Mouse (Mus musculus) testis, adult 2 months (tissue): ENCODE results near the gene Mylk4. TPM values are rescaled to one million over a fixed set of nuclear protein-coding genes. Genes with fewer than 3 reads are reported as not detected.

Experiments
- H3K27ac ChIP-seq: fragments of 200-500 bp; 2 replicates; pipeline ENCODE4 v1.5.1; 2012; ENCODE audit warnings: low read depth, low read length; ENCODE audit not compliant: control insufficient read depth, insufficient read depth
- H3K27me3 ChIP-seq: fragments of 200-500 bp; 2 replicates; pipeline ENCODE4 v1.6.1; 2012; ENCODE audit warnings: mild to moderate bottlenecking, low read length, moderate library complexity; ENCODE audit not compliant: control insufficient read depth, insufficient read depth
- H3K36me3 ChIP-seq: fragments of 200-500 bp; 2 replicates; pipeline ENCODE4 v1.6.1; 2012; ENCODE audit warnings: mild to moderate bottlenecking, low read length; ENCODE audit not compliant: control insufficient read depth, insufficient read depth
- H3K4me1 ChIP-seq: fragments of 200-500 bp; 2 replicates; pipeline ENCODE4 v1.6.1; 2012; ENCODE audit warnings: low read length; ENCODE audit not compliant: control insufficient read depth, insufficient read depth
- H3K4me3 ChIP-seq: fragments of 200-500 bp; 2 replicates; pipeline ENCODE4 v1.5.1; 2012; ENCODE audit warnings: low read depth, mild to moderate bottlenecking, low read length, moderate library complexity, mixed read lengths; ENCODE audit not compliant: control insufficient read depth
- CTCF ChIP-seq: fragments of 200-500 bp; IDR thresholded peaks from 2 replicates; pipeline ENCODE4 v1.5.1; 2012; ENCODE audit warnings: low read depth, mild to moderate bottlenecking, inconsistent platforms, low read length, moderate library complexity; ENCODE audit not compliant: control insufficient read depth, insufficient read depth, insufficient replicate concordance
- POLR2A ChIP-seq: fragments of 200-500 bp; IDR thresholded peaks from 2 replicates; pipeline ENCODE4 v1.6.1; 2012; ENCODE audit warnings: low read depth, mild to moderate bottlenecking, inconsistent platforms, low read length, moderate library complexity; ENCODE audit not compliant: control insufficient read depth
- polyA plus RNA-seq: library from polyadenylated mRNA; depleted of rRNA; stranded (reverse); fragments of >200 nt; gene quantifications from 2 replicates; pipeline ENCODE4 v1.2.3, GENCODE M21; 2012

Mylk4 gene
- polyA plus RNA-seq, 1 experiment = 0.56 TPM

DNA sequence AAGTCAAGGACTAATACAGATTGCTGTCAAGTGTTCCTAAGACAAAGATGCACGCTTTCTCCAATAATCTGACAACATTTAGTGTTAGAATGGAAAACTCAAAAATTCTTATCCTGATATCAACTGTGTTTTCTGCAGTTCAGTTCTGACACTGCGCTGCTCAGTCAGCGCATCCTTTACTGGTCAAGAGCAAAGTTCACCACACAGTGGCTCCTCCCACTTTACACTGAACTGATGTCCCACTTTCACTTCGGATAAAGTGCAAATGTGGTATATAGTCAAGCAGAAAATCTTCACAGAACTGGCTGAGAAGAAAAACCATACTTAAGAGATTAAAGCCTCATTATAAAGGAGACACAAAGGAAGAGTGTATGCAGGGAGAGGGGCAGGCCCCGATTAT lies 11.4 kb upstream of the Mylk4 start:
- no peaks in the 10 kb centered on the region for H3K4me1 ChIP-seq

DNA sequence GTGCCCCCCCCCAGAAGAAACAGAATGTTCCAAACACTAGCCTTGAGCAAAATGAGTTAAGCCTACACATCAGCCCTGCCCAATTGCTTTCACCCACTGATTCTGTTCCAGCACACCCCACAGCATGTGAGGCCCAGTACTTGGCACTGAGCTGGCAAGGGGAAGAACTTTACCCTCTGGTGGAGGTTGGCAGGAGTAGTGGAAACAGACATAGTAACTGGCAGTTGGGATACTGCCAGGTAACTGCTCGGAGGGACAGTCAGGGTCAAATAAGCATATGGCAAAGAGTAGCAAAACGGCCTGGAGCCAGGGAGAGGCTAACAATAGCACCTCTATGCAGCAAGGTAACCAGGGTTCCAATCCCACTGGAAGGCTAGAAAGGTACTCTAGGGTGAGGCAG lies 10.9 kb upstream of the Mylk4 start:
- no peak overlapping the region for H3K27ac ChIP-seq
- H3K36me3 ChIP-seq = no peaks in the 10 kb centered on the region
- TF ChIP-seq CTCF = no peak
- TF ChIP-seq POLR2A = no peak
- H3K4me3 ChIP-seq = no peak overlapping the region
- H3K27me3 ChIP-seq = no peaks in the 10 kb centered on the region
- H3K4me1 ChIP-seq = no peaks in the 10 kb centered on the region

More for the DNA sequence above, 11.4 kb upstream of the Mylk4 start:
- TF ChIP-seq POLR2A (no peak), CTCF (no peak)
- Histone ChIP-seq H3K4me3 (no peak overlapping the region), H3K36me3 (no peaks in the 10 kb centered on the region), H3K27ac (no peak overlapping the region), H3K27me3 (no peaks in the 10 kb centered on the region)

DNA sequence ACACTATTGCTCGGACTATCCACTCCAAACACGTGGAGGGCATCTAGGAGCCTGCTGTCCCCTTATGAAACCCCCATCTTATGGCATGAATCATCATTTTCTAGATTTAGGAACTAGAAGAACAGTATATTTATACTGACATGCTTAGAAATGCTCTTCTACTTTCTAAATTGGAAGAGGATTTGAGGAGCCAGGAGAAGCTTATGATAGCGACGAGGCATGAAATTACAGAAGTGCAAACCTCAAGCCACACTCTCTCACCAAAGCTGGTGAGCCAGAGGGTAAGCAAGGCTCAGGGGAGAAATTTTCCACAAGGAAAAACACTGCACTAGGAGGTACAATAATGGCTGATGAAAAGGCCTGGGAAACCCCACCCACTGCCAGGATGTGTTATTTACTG lies 6.0 kb upstream of the Mylk4 start:
- Histone ChIP-seq H3K4me3 (no peak overlapping the region), H3K27ac (no peak overlapping the region), H3K4me1 (no peaks in the 10 kb centered on the region), H3K36me3 (no peaks in the 10 kb centered on the region), H3K27me3 (no peaks in the 10 kb centered on the region)
- no peak for TF ChIP-seq POLR2A
- TF ChIP-seq CTCF = no peak

DNA sequence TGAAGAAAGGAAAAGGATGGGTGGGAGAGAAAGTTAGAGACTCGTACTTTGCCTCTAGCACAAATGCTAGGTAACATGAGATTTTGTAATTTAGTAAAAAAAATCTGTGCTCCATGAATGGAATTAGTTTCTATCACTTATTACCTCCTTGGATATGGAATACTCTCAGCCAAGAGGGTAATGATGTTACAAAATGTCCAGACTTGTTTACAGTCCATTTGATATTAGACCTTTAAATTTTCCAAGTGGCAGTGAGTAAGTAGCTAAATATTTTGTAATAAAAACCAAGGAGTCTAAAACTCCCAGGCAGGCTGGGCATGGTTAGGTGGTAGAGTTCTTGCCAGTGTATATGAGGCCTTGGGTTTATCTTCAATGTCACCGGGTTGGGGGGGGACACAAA lies 3.8 kb upstream of the Mylk4 start:
- Histone ChIP-seq H3K4me1 (no peaks in the 10 kb centered on the region), H3K4me3 (no peak overlapping the region), H3K27ac (no peak overlapping the region), H3K27me3 (no peaks in the 10 kb centered on the region), H3K36me3 (no peaks in the 10 kb centered on the region)
- TF ChIP-seq POLR2A (no peak), CTCF (no peak)

DNA sequence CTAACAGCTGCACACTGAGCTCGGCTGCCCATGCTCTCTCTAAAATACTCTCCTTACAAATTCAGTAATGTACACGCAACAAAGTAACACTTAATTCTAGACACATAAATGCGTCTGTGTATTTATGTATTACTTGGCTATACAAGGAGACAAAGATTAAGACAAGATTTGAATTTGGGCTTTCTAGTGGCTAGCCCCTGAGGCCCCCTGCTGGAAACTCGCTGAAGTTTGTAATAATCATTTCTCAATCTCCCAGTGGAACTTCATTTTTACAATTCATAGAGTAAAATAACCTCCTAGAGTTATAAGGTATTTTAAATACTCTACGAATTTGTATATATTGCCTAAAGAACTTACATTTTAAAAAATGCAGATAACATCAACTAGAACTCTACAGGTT lies 699 bp downstream of the Mylk4 start:
- no peaks in the 10 kb centered on the region for H3K36me3 ChIP-seq
- no peaks in the 10 kb centered on the region for H3K27me3 ChIP-seq
- no peaks in the 10 kb centered on the region for H3K4me1 ChIP-seq
- no peak overlapping the region for H3K27ac ChIP-seq
- H3K4me3 ChIP-seq = no peak overlapping the region
- TF ChIP-seq POLR2A (no peak), CTCF (no peak)

DNA sequence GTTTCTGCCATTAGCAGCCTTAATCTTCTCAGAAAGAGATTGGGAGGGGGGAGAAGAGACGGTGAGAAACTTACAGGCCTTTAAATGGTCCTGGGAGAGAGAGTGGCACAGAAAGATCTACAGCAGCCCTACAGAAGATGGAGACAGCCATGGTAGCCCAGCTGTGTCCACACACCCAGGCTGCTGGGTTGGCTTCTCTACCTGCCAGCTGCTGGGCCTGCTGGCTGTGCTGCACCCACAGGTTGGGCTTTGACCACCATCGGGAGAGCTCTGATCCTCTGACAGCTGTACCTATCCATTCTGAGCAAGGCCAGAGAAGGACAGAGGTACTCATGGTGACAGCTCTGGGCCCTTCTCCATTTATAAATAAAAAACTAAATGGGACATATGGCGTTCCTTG lies 4.9 kb downstream of the Mylk4 start:
- peaks cover 6% of the 10 kb centered on the region for H3K4me1 ChIP-seq
- TF ChIP-seq CTCF (no peak), POLR2A (no peak)
- no peak overlapping the region for H3K27ac ChIP-seq
- H3K4me3 ChIP-seq = no peak overlapping the region
- no peaks in the 10 kb centered on the region for H3K36me3 ChIP-seq
- no peaks in the 10 kb centered on the region for H3K27me3 ChIP-seq

DNA sequence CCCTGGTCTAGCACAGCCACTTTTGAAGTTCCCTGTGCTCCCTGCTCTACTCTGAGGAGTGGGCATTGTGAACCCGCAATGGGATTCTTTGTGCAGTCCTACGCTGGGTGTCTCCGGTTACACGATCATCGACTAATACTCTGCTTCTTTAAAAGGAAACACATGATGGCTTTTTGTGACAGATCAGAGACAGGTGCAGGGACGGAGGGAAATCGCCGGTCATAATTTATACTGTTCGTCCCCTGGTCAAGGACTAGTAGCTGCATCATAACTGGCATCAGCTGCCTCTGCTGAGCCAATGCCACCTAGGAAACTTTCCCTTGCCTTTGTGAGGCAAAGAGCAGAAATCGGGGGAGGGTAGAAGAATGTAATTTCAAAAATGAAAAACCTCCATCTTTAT lies 7.4 kb downstream of the Mylk4 start:
- TF ChIP-seq CTCF (no peak), POLR2A (no peak)
- no peak overlapping the region for H3K27ac ChIP-seq
- H3K36me3 ChIP-seq = no peaks in the 10 kb centered on the region
- H3K4me3 ChIP-seq = no peak overlapping the region
- no peaks in the 10 kb centered on the region for H3K27me3 ChIP-seq
- H3K4me1 ChIP-seq = peaks cover 6% of the 10 kb centered on the region

DNA sequence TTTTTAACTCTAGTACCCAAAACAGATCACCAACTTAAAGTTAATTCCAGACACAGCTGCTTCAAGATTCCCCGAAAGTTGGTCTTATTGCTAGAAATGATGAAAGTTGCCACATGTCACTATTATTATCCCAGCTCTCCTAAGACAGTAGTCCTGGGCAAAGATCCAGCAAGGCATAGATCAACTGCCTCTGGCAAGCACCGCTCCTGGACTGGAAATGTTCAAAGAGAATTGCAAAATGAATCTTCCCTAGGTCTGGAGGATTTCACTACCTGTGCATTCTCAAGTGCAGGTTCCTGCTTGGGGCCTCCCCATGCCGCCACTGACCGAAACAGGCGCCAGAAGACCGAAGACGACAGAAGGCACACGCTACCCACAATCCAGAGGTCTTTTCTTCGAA lies 7.9 kb downstream of the Mylk4 start:
- Histone ChIP-seq H3K4me3 (no peak overlapping the region), H3K27me3 (no peaks in the 10 kb centered on the region), H3K4me1 (peaks cover 6% of the 10 kb centered on the region), H3K36me3 (no peaks in the 10 kb centered on the region), H3K27ac (no peak overlapping the region)
- no peak for TF ChIP-seq CTCF

DNA sequence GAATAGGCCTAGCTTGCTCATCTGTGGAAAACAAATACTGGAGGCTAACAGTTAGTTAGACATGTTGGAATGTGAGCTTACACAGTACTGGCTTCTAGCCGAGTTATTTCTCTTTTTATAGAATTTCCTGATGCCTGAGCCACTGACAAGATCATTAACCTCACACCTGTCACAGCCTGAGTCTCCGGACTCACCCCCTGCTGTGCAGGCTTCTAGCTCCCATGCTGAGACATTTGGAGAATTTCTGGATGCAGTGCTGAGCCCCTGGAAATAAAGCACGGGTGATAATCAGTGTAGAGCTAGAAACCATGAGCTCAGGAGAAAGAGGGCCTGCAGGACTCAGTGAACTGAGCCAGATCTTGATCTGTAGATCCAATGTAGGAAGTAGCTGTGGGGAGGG lies 13.8 kb downstream of the Mylk4 start:
- Histone ChIP-seq H3K4me1 (no peaks in the 10 kb centered on the region), H3K36me3 (no peaks in the 10 kb centered on the region), H3K4me3 (no peak overlapping the region), H3K27me3 (no peaks in the 10 kb centered on the region), H3K27ac (no peak overlapping the region)
- TF ChIP-seq POLR2A (no peak), CTCF (no peak)
